Mouse (Mus musculus) adrenal gland, adult 8-10 months (tissue): Measurements from ENCODE around the gene Arl10. TPM values are rescaled to one million over a fixed set of nuclear protein-coding genes. Genes with fewer than 3 reads are reported as not detected.

Experiments used
- DNase-seq: peaks from one replicate; pipeline ENCODE4 v3.0.0; 2022
- microRNA-seq, 2 experiments: library from miRNA; unstranded; fragments of <30 nt; microRNA quantifications; one replicate each; pipeline ENCODE4 v1.2.0; 2022
- total RNA-seq, 4 experiments: library from RNA; stranded (reverse); gene quantifications; 2 replicates each; pipeline ENCODE4 v1.2.4; 2022

Arl10 gene
- total RNA-seq, 4 experiments from 2014 or later: 55.4 to 77.4 (median 62.0) TPM

DNA sequence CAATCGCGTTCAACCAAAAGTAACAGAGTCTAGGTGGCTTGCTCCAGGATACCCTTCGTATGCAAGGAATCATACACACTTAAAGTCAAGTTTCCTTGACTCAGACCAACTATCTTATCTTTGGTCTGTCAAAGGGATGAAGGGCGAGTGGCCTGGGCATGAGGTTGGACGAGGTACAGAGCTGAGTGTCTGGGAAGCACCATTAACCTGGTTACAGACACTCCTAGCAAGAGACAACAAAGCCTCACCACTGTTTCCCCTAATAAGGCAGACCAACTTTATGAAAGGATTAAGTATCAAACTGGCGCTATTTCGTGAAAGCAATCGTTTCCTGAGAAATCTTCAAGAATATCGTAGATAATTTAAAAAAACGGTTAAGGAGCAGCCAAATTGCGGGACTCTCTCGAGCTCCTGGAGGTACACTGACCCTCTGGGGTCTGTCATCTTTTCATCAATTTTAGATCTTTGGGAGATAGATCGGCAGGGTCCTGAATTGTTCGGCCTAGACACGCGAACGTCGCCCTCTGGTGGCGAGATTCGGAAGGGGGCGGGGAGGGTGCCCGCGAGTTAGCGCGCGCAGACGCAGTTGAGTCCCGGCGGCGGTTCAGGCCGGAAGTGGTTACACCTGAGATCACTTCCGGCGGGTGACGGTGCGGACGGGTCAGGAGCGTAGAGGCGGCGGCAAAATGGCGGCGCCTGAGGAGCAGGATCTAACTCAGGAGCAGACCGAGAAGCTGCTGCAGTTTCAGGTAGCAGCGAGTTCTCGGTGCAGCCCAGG is 46.5 kb downstream of the Arl10 start, which contains the start of gene Faf2:
Gene Faf2 (plus strand): TSS at position 630 of the 778 bp plus-strand sequence.
- DNase-seq: peak; percentile 93

GRCm38 (mm10) chr13:54621960-54622521 is 47.2 kb downstream of the Arl10 start:
- DNase-seq: no peak

- no peak for DNase-seq
Measured at GRCm38 (mm10) chr13:54629128-54629527, 54.3 kb downstream of the Arl10 start.

Small RNA genes within 50 kb of the gene (microRNA-seq; reads per million reads assigned to microRNA genes)
- 0 reads per million in 2 experiments for gene Gm24195

Other genes starting within 250 kb of the Arl10 start
- 10 to 100 TPM; 20.8 to 47.3 (median 33.3) TPM for gene Cplx2, start 203.7 kb upstream of the Arl10 start, total RNA-seq
- 10 to 100 TPM; 44.4 to 51.6 (median 48.7) TPM for gene Thoc3, start 106.2 kb upstream of the Arl10 start, total RNA-seq
- 10 to 100 TPM; 13.5 to 56.8 (median 26.1) TPM for gene Simc1, start 71.2 kb upstream of the Arl10 start, total RNA-seq
- gene 4833439L19Rik, start 9.6 kb upstream of the Arl10 start, total RNA-seq: 100 to 1,000 TPM; 162 to 193 (median 173) TPM
- gene Nop16, start 15.1 kb downstream of the Arl10 start, total RNA-seq: 10 to 100 TPM; 45.5 to 56.7 (median 51.8) TPM
- 100 to 1,000 TPM; 214 to 224 (median 218) TPM for gene Higd2a, start 15.2 kb downstream of the Arl10 start, total RNA-seq
- 100 to 1,000 TPM in 2 of 4 experiments, 10 to 100 TPM in 2; 79.4 to 163 (median 115) TPM for gene Cltb, start 36.3 kb downstream of the Arl10 start, total RNA-seq
- 10 to 100 TPM; 77.1 to 94.3 (median 86.7) TPM for gene Faf2, start 46.8 kb downstream of the Arl10 start, total RNA-seq
- 100 to 1,000 TPM; 117 to 123 (median 122) TPM for gene Rnf44, start 118.9 kb downstream of the Arl10 start, total RNA-seq
- not detected for gene Cdhr2, start 126.4 kb downstream of the Arl10 start, total RNA-seq
- 1 to 10 TPM; 4.0 to 6.4 (median 4.2) TPM for gene Gprin1, start 174.9 kb downstream of the Arl10 start, total RNA-seq
- gene Sncb, start 191.6 kb downstream of the Arl10 start, total RNA-seq: 1 to 10 TPM; 1.8 to 5.6 (median 3.5) TPM
- gene Eif4e1b, start 209.0 kb downstream of the Arl10 start, total RNA-seq: not detected
- 10 to 100 TPM; 38.8 to 45.1 (median 41.8) TPM for gene Tspan17, start 214.4 kb downstream of the Arl10 start, total RNA-seq